Mouse (Mus musculus) E14TG2a.4 (cell line): ENCODE results near the gene Usp42.

Experiments used
- CTCF ChIP-seq: conservative IDR thresholded peaks from 2 replicates; pipeline ENCODE4 v1.5.1; 2014; ENCODE audit warnings: low read length
- NANOG ChIP-seq: IDR thresholded peaks from 2 replicates; pipeline ENCODE4 v1.6.1; 2014; ENCODE audit warnings: borderline replicate concordance, low read length, mixed read lengths
- POU5F1 ChIP-seq: IDR thresholded peaks from 2 replicates; pipeline ENCODE4 v1.6.1; 2014; ENCODE audit warnings: low read length, borderline replicate concordance

GRCm38 (mm10) chr5:143759554-143759953 lies 27.5 kb upstream of the Usp42 start:
- no peak for TF ChIP-seq CTCF
- no peak for TF ChIP-seq NANOG
- no peak for TF ChIP-seq POU5F1
